Mouse (Mus musculus): ENCODE results near the gene Tmem60. TPM values are rescaled to one million over a fixed set of nuclear protein-coding genes. Genes with fewer than 3 reads are reported as not detected.

The Tmem60 gene
- polyA plus RNA-seq, 1 experiment from 2014 or later, result 66.8 TPM

DNA sequence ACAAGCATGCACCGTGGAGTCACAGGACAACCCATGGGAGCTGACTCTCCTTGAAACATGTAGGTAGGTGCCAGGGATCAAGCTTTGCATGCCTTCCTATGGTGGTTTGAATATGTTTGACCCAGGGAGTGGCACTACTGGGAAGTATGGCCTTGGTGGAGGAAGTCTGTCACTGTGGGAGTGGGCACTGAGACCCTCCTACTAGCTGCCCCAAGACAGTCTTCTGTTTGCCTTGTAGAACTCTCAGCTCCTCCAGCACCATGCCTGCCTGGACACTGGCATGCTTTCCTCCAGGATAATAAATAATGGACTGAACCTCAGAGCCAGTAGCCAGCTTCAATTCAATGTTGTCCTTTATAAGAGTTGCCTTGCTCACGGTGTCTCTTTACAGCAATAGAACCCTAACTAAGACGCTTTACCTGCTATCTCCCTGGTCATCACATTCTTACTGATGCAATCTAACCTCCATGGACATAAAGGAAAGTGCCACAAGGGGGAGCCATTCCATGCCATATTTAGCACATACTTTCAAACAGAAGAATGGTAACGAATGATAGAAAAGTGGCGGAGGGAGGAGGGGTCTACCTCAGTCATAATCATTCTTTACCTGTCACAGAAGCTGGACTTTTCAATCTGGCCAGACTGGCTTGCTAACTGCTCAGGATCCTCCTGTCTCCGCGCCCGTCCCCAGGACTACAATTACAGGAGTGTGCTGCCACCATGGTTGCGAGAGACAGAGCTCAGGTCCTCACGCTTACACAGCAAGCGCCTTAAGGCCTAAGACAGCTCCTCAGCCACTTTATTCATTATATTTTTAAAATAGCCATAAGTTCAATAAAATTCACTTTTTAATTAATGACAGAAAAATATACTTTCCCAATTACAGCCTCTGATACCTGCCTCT is 31.6 kb downstream of the Tmem60 start:
- Histone ChIP-seq H3K4me3 (no peak overlapping the region), H3K27me3 (no peaks in the 10 kb centered on the region), H3K27ac (no peak overlapping the region), H3K4me1 (no peaks in the 10 kb centered on the region), H3K4me2 (no peak overlapping the region), H3K9ac (no peak overlapping the region), H3K36me3 (ENCODE audit: poor library complexity, severe bottlenecking) (no peaks in the 10 kb centered on the region), H3K9me3 (replicated peaks) (no peaks in the 10 kb centered on the region)
- WGBS, result 78% methylated on average over 11 of the region's 11 CpGs
- peak; percentile 69 for ATAC-seq

DNA sequence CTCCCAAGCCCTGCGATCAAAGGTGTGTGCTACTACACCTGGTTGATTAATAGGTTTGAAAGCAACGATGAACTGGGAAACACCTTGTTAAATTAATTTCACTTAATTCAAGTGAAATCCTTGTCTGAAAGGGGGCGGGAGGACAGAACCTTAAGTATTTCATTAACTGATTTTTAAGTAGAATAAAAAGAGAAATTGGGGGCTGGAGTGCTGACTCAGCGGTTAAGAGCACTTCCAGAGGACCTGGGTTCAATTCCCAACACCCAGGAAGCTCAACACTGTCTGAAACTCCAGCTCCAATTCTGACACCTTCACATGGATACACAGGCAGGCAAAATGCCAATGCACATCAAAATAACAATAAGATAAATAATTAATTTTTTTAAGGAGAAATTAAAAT is 37.0 kb downstream of the Tmem60 start:
- H3K27me3 ChIP-seq, result no peaks in the 10 kb centered on the region
- H3K9ac ChIP-seq, result no peak overlapping the region
- no peak overlapping the region for H3K4me2 ChIP-seq
- no peak overlapping the region for H3K4me3 ChIP-seq
- peaks cover 4% of the 10 kb centered on the region; the same call in 1 of the 2 replicates for H3K4me1 ChIP-seq
- 98% methylated on average over 4 of the region's 4 CpGs for WGBS
- ATAC-seq, result no peak
- H3K9me3 ChIP-seq (replicated peaks), result no peaks in the 10 kb centered on the region
- H3K36me3 ChIP-seq (ENCODE audit: poor library complexity, severe bottlenecking), result no peaks in the 10 kb centered on the region
- no peak overlapping the region for H3K27ac ChIP-seq

DNA sequence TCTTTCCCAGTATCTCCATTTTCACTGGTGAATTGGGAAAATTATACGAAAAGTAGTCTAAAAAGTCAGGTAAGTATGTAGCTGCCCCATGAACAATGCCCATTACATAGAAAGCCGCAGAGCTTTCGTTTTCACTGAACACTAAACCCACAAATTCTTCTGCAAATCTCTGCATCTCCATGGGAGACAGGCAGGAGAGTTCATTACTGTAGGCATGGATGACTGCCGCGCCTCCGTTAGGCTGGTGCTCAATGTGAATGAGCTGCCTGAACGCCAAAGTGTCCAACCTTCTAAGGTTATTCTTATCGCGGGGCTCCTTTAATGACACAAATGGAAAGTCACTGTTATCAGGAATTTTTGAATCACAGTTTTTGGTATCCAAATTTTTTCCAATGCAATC is 37.6 kb downstream of the Tmem60 start:
- Histone ChIP-seq H3K4me1 (peaks cover 4% of the 10 kb centered on the region; the same call in 1 of the 2 replicates), H3K9me3 (replicated peaks) (no peaks in the 10 kb centered on the region), H3K4me2 (no peak overlapping the region), H3K9ac (no peak overlapping the region), H3K27ac (peak overlapping the region; percentile 31; the same call in 1 of the 2 replicates), H3K4me3 (no peak overlapping the region), H3K27me3 (no peaks in the 10 kb centered on the region), H3K36me3 (ENCODE audit: poor library complexity, severe bottlenecking) (no peaks in the 10 kb centered on the region)
- 0 out of 2 replicates have a peak, but pooled peaks have one; percentile 48 for ATAC-seq
- WGBS, result 62% methylated on average over 9 of the region's 9 CpGs

DNA sequence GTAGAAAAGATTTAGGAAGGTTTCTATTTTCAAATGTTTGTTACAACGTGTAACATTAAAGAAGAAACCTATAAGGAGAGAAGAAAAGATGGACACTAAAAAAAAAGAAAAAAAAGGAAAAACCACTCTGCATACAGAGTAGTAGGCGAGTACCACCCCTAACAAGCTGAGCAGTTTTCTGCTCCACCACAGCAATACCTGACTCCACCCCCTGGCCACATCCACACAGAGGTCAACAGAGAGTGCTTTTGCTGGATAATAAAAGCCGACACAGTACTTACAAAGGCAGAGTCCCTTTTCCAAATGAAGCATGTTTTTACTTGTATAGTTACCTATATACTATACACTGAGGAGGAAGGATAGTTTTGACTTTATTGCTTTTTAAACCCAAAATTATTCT is 42.6 kb downstream of the Tmem60 start:
- Histone ChIP-seq H3K4me2 (no peak overlapping the region), H3K36me3 (ENCODE audit: poor library complexity, severe bottlenecking) (no peaks in the 10 kb centered on the region), H3K4me3 (no peak overlapping the region), H3K27me3 (no peaks in the 10 kb centered on the region), H3K4me1 (peaks cover 4% of the 10 kb centered on the region; the same call in 1 of the 2 replicates), H3K9me3 (replicated peaks) (no peaks in the 10 kb centered on the region), H3K27ac (no peak overlapping the region), H3K9ac (no peak overlapping the region)
- WGBS, result 77% methylated on average over 3 of the region's 3 CpGs
- no peak for ATAC-seq

DNA sequence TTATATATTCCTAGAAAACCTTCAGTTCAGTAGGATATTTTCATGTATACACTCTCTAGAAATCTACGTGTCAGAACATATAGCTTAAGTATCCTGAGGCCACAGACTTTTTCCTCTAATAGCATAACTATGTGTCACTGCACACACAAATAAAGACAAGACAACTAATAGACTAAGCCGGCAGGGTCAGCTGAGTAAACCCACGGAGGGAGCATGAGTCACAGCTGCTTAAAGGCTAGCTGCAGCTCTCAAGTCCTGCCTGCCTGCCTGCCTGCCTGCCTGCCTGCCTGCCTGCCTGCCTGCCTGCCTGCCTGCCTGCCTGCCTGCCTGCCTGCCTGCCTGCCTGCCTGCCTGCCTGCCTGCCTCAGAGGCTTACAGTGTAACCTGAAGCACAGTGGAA is 43.5 kb downstream of the Tmem60 start:
- Histone ChIP-seq H3K36me3 (ENCODE audit: poor library complexity, severe bottlenecking) (no peaks in the 10 kb centered on the region), H3K4me3 (no peak overlapping the region), H3K4me2 (no peak overlapping the region), H3K27ac (no peak overlapping the region), H3K9me3 (replicated peaks) (no peaks in the 10 kb centered on the region), H3K27me3 (no peaks in the 10 kb centered on the region), H3K4me1 (peaks cover 5% of the 10 kb centered on the region; the same call in 1 of the 2 replicates), H3K9ac (no peak overlapping the region)
- 80% methylated on average over 3 of the region's 3 CpGs for WGBS
- no peak for ATAC-seq

DNA sequence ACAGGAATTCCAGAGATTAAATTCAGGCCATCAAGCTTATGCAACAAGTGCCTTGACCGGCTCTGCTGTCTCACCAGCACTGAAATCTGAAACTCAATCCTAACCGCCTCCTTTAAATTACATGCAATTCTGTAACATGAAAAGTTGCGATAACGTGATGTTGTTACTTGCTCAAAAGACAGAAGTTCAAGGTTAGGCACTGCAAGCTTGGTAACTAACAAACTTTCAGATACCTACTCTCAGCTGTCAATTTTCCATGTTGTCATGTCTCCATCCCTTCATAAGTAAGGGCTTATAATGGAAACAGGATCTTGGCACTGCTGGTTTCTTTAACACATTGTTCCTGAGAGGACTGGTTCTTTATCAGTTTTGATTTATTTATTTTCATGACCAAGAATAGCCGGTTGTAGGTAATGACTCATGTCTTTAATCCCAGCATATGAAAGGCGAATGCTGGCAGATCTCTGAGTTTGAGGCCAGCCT is 47.7 kb downstream of the Tmem60 start:
- ATAC-seq, result no peak
- Histone ChIP-seq H3K4me1 (peaks cover 8% of the 10 kb centered on the region; the same call in 1 of the 2 replicates), H3K9ac (no peak overlapping the region), H3K9me3 (replicated peaks) (no peaks in the 10 kb centered on the region), H3K36me3 (ENCODE audit: poor library complexity, severe bottlenecking) (no peaks in the 10 kb centered on the region), H3K4me3 (no peak overlapping the region), H3K4me2 (no peak overlapping the region), H3K27me3 (no peaks in the 10 kb centered on the region), H3K27ac (no peak overlapping the region)
- 89% methylated on average over 6 of the region's 6 CpGs for WGBS

DNA sequence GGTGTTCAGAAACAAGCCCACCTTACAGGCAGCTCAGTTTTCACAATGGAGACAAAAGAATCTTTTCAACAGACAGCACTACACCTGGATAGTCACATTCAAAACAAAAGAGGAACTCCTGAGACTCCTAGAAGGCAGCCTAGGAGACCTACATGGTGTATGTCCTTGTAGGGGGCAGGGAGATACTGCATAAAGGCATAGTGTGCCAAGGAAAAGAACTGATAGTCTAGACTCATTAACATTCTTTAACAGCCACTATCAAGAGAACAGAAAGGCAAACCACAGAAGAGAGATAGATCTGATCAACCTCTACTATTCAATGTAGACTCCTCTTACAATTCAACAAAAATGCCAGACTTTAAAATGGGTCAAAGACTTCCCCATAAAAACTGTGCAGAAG is 48.4 kb downstream of the Tmem60 start:
- H3K27me3 ChIP-seq, result no peaks in the 10 kb centered on the region
- no peak overlapping the region for H3K4me3 ChIP-seq
- ATAC-seq, result no peak
- H3K9me3 ChIP-seq (replicated peaks), result no peaks in the 10 kb centered on the region
- peaks cover 9% of the 10 kb centered on the region; the same call in 1 of the 2 replicates for H3K4me1 ChIP-seq
- no peak overlapping the region for H3K9ac ChIP-seq
- no peaks in the 10 kb centered on the region for H3K36me3 ChIP-seq (ENCODE audit: poor library complexity, severe bottlenecking)
- H3K4me2 ChIP-seq, result no peak overlapping the region
- no peak overlapping the region for H3K27ac ChIP-seq

DNA sequence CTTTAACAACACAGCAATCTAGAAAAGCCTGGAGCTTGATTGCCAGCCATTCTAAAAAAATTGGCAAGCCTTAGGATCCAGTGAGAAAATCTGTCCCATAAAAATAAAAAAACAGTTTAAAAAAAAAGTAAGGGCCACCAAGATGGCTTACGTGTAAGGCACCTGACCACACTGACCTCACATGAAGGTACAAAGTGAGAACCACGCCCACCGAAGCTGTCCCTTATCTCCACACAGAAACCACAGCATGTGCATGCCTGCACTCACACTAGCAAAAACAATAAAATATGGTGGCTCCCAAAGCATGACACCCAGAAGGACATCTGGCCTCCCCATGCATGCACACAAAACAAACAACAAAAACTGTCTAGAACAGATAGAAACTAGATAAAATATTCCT is 49.3 kb downstream of the Tmem60 start:
- 86% methylated on average over 3 of the region's 3 CpGs for WGBS
- no peaks in the 10 kb centered on the region for H3K27me3 ChIP-seq
- no peak overlapping the region for H3K27ac ChIP-seq

DNA sequence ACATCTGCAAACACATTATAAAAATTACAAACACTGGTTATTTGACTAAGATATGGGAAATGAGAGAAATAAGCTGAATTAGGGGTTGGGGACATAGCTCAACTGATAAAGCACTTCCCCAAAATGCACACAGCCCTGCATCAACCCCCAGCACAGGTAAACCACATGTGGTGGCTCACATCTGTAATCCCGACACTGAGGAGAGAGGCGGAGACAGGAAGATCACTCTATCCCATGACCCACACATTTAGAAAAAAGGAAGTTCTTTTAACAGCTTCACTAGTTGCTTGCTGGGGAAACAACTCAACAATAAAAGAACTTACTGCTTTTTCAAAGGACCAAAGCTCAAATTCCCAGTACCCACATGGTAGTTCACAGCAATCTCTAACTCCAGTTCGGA is 50.6 kb downstream of the Tmem60 start:
- H3K4me3 ChIP-seq, result no peak overlapping the region
- H3K4me2 ChIP-seq, result no peak overlapping the region
- H3K27ac ChIP-seq, result no peak overlapping the region
- no peak for ATAC-seq
- H3K36me3 ChIP-seq (ENCODE audit: poor library complexity, severe bottlenecking), result no peaks in the 10 kb centered on the region
- H3K4me1 ChIP-seq, result peaks cover 12% of the 10 kb centered on the region; the same call in 1 of the 2 replicates
- 94% methylated on average over 3 of the region's 3 CpGs for WGBS
- H3K9ac ChIP-seq, result no peak overlapping the region
- no peaks in the 10 kb centered on the region for H3K9me3 ChIP-seq (replicated peaks)
- no peaks in the 10 kb centered on the region for H3K27me3 ChIP-seq

More for the DNA sequence above, 49.3 kb downstream of the Tmem60 start:
- Histone ChIP-seq H3K9me3 (replicated peaks) (no peaks in the 10 kb centered on the region), H3K4me3 (no peak overlapping the region), H3K4me1 (peaks cover 12% of the 10 kb centered on the region; the same call in 1 of the 2 replicates), H3K9ac (no peak overlapping the region), H3K4me2 (no peak overlapping the region), H3K36me3 (ENCODE audit: poor library complexity, severe bottlenecking) (no peaks in the 10 kb centered on the region)
- no peak for ATAC-seq

DNA sequence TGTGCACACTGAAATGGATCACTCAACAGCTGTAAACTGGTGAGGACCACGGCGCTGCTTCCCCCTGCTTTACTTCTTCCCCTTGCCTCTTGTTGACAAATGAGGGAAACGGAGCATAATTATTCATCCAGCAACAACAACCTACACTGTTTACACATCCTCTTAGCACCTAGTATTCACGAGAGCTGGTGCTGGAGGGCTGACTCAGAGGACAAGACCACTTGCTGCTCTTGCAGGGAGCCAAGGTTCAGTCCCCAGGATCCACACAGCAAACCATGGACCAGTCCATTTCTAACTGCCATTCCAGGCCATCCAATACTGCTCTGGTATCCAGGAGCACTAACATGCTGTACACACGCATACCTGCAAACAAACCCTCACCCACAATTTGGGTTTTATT is 53.9 kb downstream of the Tmem60 start:
- ATAC-seq, result no peak
- WGBS, result 82% methylated on average over 5 of the region's 5 CpGs
- H3K4me1 ChIP-seq, result peaks cover 6% of the 10 kb centered on the region; the same call in 1 of the 2 replicates

More for the DNA sequence above, 53.9 kb downstream of the Tmem60 start:
- no peak overlapping the region for H3K27ac ChIP-seq
- H3K9me3 ChIP-seq (replicated peaks), result no peaks in the 10 kb centered on the region
- no peak overlapping the region for H3K4me2 ChIP-seq
- H3K27me3 ChIP-seq, result no peaks in the 10 kb centered on the region
- H3K36me3 ChIP-seq (ENCODE audit: poor library complexity, severe bottlenecking), result no peaks in the 10 kb centered on the region
- H3K4me3 ChIP-seq, result no peak overlapping the region
- H3K9ac ChIP-seq, result no peak overlapping the region
